Mouse (Mus musculus): Measurements from ENCODE around the gene Bin2. TPM values are rescaled to one million over a fixed set of nuclear protein-coding genes. Genes with fewer than 3 reads are reported as not detected.
"Not testable (repeated sequence)": the region's sequence is repeated elsewhere in the genome, so short reads cannot be mapped to it uniquely, and the experiment has no call there.

Gene Bin2
- polyA plus RNA-seq, 1 experiment from 2014 or later: 40.6 TPM

DNA sequence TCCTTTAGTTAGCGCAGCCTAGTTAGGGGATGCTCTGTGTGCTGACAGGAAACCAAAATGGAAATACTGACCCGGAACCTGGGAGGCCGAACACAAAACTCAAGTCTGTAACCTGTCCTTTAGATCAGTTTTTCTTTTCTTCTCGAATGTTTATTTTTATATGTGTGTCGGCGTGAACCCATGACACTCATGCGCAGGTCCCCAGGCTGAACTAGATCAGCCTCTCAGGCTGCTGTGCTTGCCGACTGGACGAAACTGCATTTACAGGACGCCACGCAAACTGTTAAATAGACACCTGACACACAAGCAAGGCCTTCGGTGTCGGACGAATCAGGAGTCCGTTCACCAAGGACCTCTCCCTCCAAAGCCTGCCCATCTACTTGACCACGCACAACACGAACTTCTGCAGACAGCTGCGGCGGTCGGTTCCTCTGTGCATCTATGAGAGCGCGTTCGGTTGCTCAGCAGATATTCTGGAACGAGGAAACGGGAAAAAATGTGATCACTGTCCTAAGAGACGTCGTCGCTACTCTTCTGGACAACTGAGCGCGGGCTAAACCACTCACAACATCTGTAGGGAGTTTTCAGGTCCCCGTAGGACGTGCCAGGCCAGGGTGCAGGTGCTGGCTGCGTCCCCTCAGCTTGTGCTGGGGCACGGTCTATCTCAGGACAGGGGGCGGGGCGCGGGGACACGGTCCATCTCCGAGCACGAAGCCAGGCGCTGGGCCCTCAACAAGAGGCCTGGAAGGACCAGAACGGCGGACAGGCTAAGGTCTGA is 54.9 kb downstream of the Bin2 start:
- Histone ChIP-seq H3K36me3 (peaks cover 27% of the 10 kb centered on the region), H3K9ac (peak overlapping the region; percentile 76), H3K4me1 (peaks cover 40% of the 10 kb centered on the region), H3K27me3 (replicated peaks) (0 out of 2 replicates have a peak, but pooled peaks cover 3% of the 10 kb centered on the region), H3K4me2 (peak overlapping the region; percentile 92), H3K9me3 (replicated peaks) (no peaks in the 10 kb centered on the region), H3K4me3 (peak overlapping the region; percentile 97), H3K27ac (peak overlapping the region; percentile 99)
- 10% methylated on average over 43 of the region's 43 CpGs for WGBS (ENCODE audit: insufficient replicate concordance)
- ATAC-seq: peak; percentile 70

DNA sequence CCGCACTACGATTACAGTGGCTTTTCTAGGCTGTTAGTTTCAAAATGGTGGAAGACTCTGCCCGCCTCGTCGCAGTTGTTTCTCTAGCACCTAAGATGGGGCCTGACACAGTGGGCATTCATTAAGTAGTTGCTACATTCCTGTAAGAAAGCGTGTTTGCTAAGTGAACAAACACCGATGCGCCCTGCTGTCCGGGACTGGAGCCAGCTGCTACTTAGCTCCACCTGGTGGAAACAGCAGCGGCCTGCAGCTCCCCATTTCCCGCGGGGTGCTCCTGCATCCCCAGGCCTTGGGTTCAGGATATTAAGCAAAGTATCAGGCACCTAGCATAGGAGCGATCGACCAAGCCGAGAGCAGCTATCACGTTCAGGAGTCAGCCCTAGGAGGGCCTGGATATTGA is 55.8 kb downstream of the Bin2 start:
- Histone ChIP-seq H3K4me2 (peak overlapping the region; percentile 92), H3K36me3 (peaks cover 19% of the 10 kb centered on the region), H3K9ac (no peak overlapping the region), H3K4me3 (peak overlapping the region; percentile 8; the same call in 1 of the 2 replicates), H3K4me1 (peaks cover 40% of the 10 kb centered on the region), H3K9me3 (replicated peaks) (no peaks in the 10 kb centered on the region), H3K27ac (no peak overlapping the region), H3K27me3 (replicated peaks) (0 out of 2 replicates have a peak, but pooled peaks cover 3% of the 10 kb centered on the region)
- no peak for ATAC-seq
- WGBS (ENCODE audit: insufficient replicate concordance): 13% methylated on average over 16 of the region's 16 CpGs

DNA sequence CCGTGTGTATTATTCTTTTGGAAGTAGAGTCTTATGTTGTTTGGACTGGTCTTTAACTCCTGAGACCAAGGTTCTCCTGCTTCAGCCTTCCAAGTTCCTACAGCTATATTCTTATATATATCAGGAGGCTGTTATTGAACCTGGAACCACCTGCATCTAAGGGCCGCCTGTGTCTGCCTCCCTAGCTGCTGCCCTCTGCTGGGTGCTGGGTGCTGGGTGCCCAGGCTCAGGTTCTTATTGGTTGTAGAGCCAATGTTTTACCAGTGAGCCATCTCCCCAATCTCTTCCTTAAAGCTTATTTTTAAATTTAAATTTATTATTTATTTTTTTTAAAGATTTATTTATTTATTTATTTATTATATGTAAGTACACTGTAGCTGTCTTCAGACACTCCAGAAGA is 56.9 kb downstream of the Bin2 start:
- Histone ChIP-seq H3K27me3 (replicated peaks) (peaks cover 6% of the 10 kb centered on the region; the same call in 1 of the 2 replicates), H3K4me2 (no peak overlapping the region), H3K36me3 (peaks cover 7% of the 10 kb centered on the region), H3K4me3 (no peak overlapping the region), H3K4me1 (peaks cover 39% of the 10 kb centered on the region), H3K27ac (no peak overlapping the region), H3K9ac (no peak overlapping the region), H3K9me3 (replicated peaks) (no peaks in the 10 kb centered on the region)
- no peak for ATAC-seq
- 58% methylated on average over 2 of the region's 2 CpGs for WGBS (ENCODE audit: insufficient replicate concordance)

DNA sequence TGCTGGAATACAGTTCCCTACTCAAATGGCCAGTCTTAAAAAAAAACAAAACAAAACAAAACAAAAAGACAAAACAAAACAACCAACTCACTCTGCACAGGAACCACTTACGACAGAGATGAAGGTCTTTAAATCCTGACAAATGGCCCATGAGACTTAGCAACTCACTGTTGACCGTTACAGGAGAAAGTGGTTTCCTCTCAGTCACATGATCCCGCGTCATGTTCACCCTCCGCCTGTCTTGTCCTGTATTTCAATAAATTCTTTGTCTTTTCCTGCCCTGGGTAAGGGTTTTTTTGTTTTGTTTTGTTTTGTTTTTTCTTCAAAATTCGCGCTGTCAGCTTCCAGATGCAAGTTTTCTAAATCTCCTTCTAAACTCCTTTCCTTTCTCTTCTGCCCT is 57.4 kb downstream of the Bin2 start:
- Histone ChIP-seq H3K9me3 (replicated peaks) (no peaks in the 10 kb centered on the region), H3K27ac (no peak overlapping the region), H3K4me3 (no peak overlapping the region), H3K36me3 (peaks cover 3% of the 10 kb centered on the region), H3K9ac (no peak overlapping the region), H3K4me1 (peaks cover 36% of the 10 kb centered on the region), H3K4me2 (no peak overlapping the region), H3K27me3 (replicated peaks) (peaks cover 9% of the 10 kb centered on the region; the same call in 1 of the 2 replicates)
- 64% methylated on average over 7 of the region's 7 CpGs for WGBS (ENCODE audit: insufficient replicate concordance)
- ATAC-seq: no peak

DNA sequence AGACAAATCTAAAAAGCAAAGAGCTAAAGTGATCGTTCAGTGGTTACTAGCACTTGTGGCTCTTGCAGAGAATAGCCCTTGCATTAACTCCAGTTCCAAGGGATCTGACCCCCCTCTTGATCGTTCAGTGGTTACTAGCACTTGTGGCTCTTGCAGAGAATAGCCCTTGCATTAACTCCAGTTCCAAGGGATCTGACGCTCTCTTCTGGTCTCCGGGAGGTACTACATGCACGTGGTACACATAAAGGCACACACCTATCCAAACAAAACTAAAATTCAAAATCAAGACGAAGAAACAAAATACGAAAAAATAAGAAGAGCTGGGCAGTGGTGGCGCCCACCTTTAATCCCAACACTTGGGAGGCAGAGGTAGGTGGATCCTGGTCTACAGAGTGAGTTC is 62.7 kb downstream of the Bin2 start:
- H3K36me3 ChIP-seq; H3K27ac ChIP-seq; H3K4me2 ChIP-seq; H3K4me3 ChIP-seq; H3K9ac ChIP-seq; H3K9me3 ChIP-seq (replicated peaks); ATAC-seq: not testable (repeated sequence)
- H3K4me1 ChIP-seq: peaks cover 24% of the 10 kb centered on the region; the same call in 1 of the 2 replicates
- WGBS (ENCODE audit: insufficient replicate concordance): 71% methylated on average over 8 of the region's 8 CpGs
- H3K27me3 ChIP-seq (replicated peaks): peaks cover 45% of the 10 kb centered on the region

DNA sequence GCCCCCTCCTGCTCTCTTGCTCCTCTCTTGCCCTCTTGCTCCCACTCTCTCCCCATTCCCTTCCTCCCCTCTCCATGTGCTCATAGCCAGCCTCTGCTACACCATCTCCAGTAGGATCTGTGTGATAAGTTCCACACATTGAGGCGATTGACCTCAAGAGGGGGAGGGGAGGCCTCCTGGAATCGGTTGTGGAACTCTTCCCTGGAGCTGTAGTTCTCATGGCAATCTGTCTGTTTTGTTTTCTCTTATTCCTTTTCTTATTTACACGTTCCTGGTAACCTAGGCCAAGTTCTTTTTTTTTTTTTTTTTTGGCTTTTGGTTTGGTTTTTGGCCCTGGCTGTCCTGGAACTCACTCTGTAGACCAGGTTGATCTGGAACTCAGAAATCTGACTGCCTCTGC is 67.7 kb downstream of the Bin2 start:
- H3K27ac ChIP-seq: no peak overlapping the region
- peaks cover 82% of the 10 kb centered on the region for H3K27me3 ChIP-seq (replicated peaks)
- H3K4me1 ChIP-seq: peaks cover 34% of the 10 kb centered on the region
- ATAC-seq: no peak
- H3K9me3 ChIP-seq (replicated peaks): no peaks in the 10 kb centered on the region
- WGBS (ENCODE audit: insufficient replicate concordance): 32% methylated on average over 3 of the region's 3 CpGs
- no peak overlapping the region for H3K9ac ChIP-seq
- H3K4me3 ChIP-seq: no peak overlapping the region
- H3K36me3 ChIP-seq: no peaks in the 10 kb centered on the region
- H3K4me2 ChIP-seq: no peak overlapping the region

DNA sequence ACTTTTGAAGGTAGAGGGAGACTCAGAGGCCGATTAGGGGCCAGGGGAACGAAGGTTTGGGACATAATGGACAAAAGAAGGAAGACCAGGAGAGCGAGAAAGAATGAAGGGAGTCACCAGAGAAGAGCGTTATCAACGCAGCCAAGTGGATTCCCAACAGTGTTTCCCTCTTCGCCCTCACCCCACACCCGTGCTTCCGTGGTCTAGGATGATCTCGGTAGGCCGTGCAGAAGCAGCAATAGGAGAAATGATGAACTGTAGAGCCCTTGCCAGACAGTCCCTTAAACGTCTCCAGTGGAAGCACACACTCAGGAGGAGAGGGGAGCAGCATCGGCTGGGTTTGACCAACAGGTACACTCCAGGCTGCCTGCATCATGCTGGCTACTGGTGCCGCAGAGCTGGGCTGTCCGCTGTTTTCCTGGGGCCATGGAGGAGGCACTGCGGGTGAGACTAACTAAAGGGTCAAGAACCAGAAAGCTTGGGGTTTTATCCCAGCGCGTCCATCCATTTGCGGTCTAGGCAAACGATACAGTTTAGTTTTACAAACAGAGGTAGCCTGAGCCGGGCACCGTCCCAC is 68.6 kb downstream of the Bin2 start:
- Histone ChIP-seq H3K36me3 (no peaks in the 10 kb centered on the region), H3K4me3 (peak overlapping the region; percentile 66; the same call in 1 of the 2 replicates), H3K27me3 (replicated peaks) (peaks cover 90% of the 10 kb centered on the region), H3K4me1 (peaks cover 34% of the 10 kb centered on the region), H3K4me2 (peak overlapping the region; percentile 92), H3K27ac (no peak overlapping the region), H3K9me3 (replicated peaks) (no peaks in the 10 kb centered on the region), H3K9ac (no peak overlapping the region)
- 19% methylated on average over 21 of the region's 21 CpGs for WGBS (ENCODE audit: insufficient replicate concordance)
- no peak for ATAC-seq

DNA sequence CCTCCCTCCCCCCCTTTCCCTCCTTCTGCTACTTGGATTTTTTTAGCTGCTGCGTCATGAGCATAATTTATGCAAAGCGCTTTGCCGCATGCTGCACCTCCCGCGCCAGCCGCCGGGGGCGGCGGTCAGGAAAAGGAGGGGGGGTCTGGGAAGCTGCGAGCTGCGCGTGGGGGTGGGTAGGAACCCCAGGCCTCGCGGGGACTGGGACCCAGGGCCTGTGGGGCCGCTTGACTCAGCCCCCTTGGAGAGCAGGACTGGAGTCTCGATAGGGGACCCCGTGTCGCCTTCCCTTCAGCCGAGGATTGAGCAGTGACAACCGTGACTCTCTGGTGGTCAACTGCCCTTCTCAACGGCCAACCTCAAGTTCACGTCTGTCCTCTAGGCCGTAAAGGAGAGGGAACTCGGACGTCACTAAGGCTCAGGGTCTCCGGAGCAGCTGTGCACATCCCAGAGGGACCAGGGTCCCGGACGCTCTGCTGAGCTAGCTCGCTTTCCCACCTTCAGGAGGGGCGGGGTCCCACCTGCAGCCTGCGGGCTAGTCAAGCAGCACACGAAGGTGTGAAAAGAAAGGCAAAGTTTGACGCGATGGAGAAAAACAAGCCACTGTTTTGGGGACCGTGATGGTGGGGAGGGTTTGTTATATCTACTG is 69.2 kb downstream of the Bin2 start:
- ATAC-seq: peak; percentile 22; the same call in 1 of the 2 replicates
- peaks cover 85% of the 10 kb centered on the region for H3K27me3 ChIP-seq (replicated peaks)
- WGBS (ENCODE audit: insufficient replicate concordance): 2% methylated on average over 35 of the region's 35 CpGs
- H3K27ac ChIP-seq: no peak overlapping the region
- peaks cover 34% of the 10 kb centered on the region for H3K4me1 ChIP-seq
- H3K4me3 ChIP-seq: peak overlapping the region; percentile 66
- peak overlapping the region; percentile 55 for H3K9ac ChIP-seq
- H3K36me3 ChIP-seq: no peaks in the 10 kb centered on the region
- peak overlapping the region; percentile 92 for H3K4me2 ChIP-seq
- H3K9me3 ChIP-seq (replicated peaks): no peaks in the 10 kb centered on the region

DNA sequence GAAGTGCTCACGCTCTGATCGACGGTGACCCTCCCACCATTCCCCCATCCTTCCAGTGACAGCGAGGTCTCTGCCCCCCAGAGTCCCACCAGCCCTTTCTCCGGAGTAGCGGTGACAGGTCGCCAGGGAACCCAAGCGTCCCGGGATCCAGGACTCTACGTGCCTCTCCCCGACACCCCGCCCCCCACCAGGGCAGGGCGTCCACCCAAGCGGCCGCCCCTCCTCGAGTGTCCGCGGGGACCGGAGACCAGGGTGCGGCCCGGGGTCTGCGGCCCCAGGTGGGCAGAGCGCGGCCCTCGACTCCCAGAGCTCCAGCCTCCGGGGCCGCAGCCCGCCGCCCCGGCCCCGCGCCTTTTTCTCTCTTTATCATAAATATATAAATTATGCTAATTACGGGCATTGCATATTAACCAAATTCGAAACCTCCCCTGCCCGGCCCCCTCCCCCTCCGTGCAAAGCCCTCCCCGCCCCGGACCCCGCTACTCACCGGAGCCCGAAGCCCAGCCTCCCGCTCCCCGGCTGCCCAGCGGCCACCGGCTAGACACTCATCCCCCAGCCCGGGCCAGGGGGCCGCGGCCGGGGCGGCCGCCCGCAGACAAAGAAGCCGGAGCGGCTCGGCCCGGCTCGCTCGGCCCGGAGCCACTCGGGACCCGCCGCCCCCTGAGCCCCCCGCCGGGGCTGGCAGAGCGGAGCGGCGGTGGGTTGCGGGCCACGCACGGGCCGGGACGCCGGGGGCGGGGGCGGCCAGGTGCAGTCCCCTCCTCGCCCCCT is 69.9 kb downstream of the Bin2 start, which contains the start of gene Pou6f1:
Gene Pou6f1, minus strand, starts transcription at position 709 of the 771 bp plus-strand sequence.
- H3K4me2 ChIP-seq: peak within 1 kb of the TSS; percentile 92
- H3K9me3 ChIP-seq (replicated peaks): no peaks in the 10 kb centered on the region
- under 1% methylated on average over 73 of the region's 76 CpGs for WGBS (ENCODE audit: insufficient replicate concordance)
- H3K9ac ChIP-seq: peak within 1 kb of the TSS; percentile 55
- H3K4me1 ChIP-seq: peaks cover 27% of the 10 kb centered on the region
- peak; percentile 35; the same call in 1 of the 2 replicates for ATAC-seq
- H3K27ac ChIP-seq: no peak within 1 kb of the TSS
- peak within 1 kb of the TSS; percentile 66 for H3K4me3 ChIP-seq
- H3K27me3 ChIP-seq (replicated peaks): peaks cover 80% of the 10 kb centered on the region
- H3K36me3 ChIP-seq: no peaks in the 10 kb centered on the region

DNA sequence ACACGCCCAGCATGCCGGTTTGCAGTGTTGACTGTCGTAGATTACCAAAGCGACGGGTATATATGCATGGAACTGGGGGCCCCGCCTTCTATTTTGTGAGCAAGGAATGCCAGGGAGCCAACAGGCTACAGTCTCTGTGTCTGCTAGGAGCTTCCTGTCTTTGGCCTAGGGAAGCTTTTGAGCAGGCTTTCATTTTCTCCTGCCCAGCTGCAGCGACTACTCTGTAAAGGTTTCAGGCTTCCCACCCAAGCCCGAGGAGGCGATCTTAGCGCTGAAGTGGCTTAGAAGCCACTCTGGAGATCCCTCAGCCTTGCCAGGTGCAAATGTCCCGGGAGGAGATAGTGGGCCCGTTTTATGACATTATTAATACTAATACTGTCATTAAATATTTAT is 70.5 kb downstream of the Bin2 start:
- Histone ChIP-seq H3K4me1 (peaks cover 24% of the 10 kb centered on the region), H3K9ac (no peak overlapping the region), H3K36me3 (no peaks in the 10 kb centered on the region), H3K27me3 (replicated peaks) (peaks cover 79% of the 10 kb centered on the region), H3K27ac (no peak overlapping the region), H3K4me2 (peak overlapping the region; percentile 92), H3K4me3 (peak overlapping the region; percentile 66), H3K9me3 (replicated peaks) (no peaks in the 10 kb centered on the region)
- 2% methylated on average over 12 of the region's 12 CpGs for WGBS (ENCODE audit: insufficient replicate concordance)
- no peak for ATAC-seq

DNA sequence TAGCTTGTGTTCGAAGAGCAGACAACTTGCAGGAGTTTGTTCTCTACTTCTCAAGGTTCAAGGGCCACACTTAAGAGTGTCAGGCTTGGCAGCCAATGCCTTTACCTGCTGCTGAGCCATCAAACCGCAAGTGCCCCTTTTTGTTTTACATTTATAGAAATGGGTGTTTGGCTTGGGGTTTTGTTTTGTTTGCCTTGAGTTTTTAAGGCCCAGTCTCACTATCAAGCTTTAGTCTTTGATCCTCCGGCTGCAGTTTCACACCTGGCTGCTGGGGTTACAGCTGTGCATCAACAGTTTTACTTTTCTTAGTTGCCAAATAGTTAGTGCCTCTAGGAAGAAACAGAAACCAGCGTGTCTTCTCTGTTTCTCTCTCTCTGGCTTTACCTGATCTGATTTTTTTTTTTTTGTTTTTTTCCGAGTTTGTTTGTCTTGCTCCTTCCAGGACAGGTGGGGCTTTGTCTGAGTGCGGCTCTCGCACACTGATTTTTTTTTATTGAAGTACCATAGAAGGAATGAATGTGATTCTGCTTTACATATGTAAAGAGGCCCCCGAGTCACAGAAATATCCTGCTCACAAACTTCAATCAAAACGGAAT is 71.0 kb downstream of the Bin2 start:
- peaks cover 21% of the 10 kb centered on the region for H3K4me1 ChIP-seq
- ATAC-seq: no peak
- no peaks in the 10 kb centered on the region for H3K36me3 ChIP-seq
- H3K27me3 ChIP-seq (replicated peaks): peaks cover 74% of the 10 kb centered on the region
- H3K27ac ChIP-seq: no peak overlapping the region
- peak overlapping the region; percentile 92 for H3K4me2 ChIP-seq
- WGBS (ENCODE audit: insufficient replicate concordance): 17% methylated on average over 9 of the region's 9 CpGs
- H3K9me3 ChIP-seq (replicated peaks): no peaks in the 10 kb centered on the region
- no peak overlapping the region for H3K9ac ChIP-seq
- H3K4me3 ChIP-seq: peak overlapping the region; percentile 66

All from liver, embryonic 12.5 days (tissue).